Mouse (Mus musculus) small intestine, adult 2 months (tissue): Measurements from ENCODE around the gene Cops2.

ENCODE experiments used
- CTCF ChIP-seq: fragments of 200-500 bp; IDR thresholded peaks from 2 replicates; pipeline ENCODE4 v1.5.1; 2012; ENCODE audit warnings: low read depth, mild to moderate bottlenecking, control low read depth, inconsistent platforms, low read length, moderate library complexity, mixed read lengths; ENCODE audit not compliant: insufficient replicate concordance, insufficient read length; ENCODE audit errors: extremely low read depth
- POLR2A ChIP-seq: fragments of 200-500 bp; IDR thresholded peaks from 2 replicates; pipeline ENCODE4 v1.6.1; 2012; ENCODE audit warnings: low read depth, mild to moderate bottlenecking, control low read depth, inconsistent platforms, low read length, moderate library complexity

GRCm38 (mm10) chr2:125870159-125870558 lies 11.2 kb upstream of the Cops2 start:
- no peak for TF ChIP-seq CTCF
- no peak for TF ChIP-seq POLR2A
